20 mouse cellular contexts compared by ENCODE assay signal in genomic region chr5:112501384-112501783, GRCm38 (mm10). TPM values are rescaled to one million over a fixed set of nuclear protein-coding genes. Genes with fewer than 3 reads are reported as not detected.
A peak's percentile ranks its signal among the peaks of the same experiment; 100 is the strongest.
DNase-seq lines count a peak whose midpoint lies in the region; ATAC-seq and TF ChIP-seq lines count a peak whose summit lies in the region.
"Had no signal": no experiment of that assay in that cellular context is flagged by ENCODE, and none has a peak within 500 bp of the region (broad histone marks: within the 10 kb centered on the region; RNA-seq: fewer than 3 reads in every experiment).

No protein-coding gene starts in this region.

- 36% methylated on average over 2 of the region's 2 CpGs for WGBS in kidney, adult 2 months
- 64% methylated on average over 2 of the region's 2 CpGs for whole genome bisulfite sequencing in kidney, embryonic 14.5 days
- 21% methylated on average over 2 of the region's 2 CpGs for WGBS in forebrain, embryonic 16.5 days
- 34% methylated on average over 2 of the region's 2 CpGs for WGBS in midbrain, embryonic 14.5 days
- 67% methylated on average over 2 of the region's 2 CpGs for WGBS in heart, embryonic 10.5 days

- peak; percentile 26 for DNase-seq in kidney, adult 2 months
- DNase-seq in cerebellum, adult 9-11 months, result peak; percentile 73
- DNase-seq in midbrain, embryonic 14.5 days, result no peak
- no peak for DNase-seq in gastrocnemius, postnatal 4 days (ENCODE audit: low spot score in 2 of 2)
- DNase-seq in embryo, embryonic 9.5 days (ENCODE audit: extremely low spot score), result no peak
- DNase-seq in heart, embryonic 10.5 days (ENCODE audit: low spot score), result no peak
- DNase-seq: kidney, postnatal 4 days; lung, adult 2 months; thymus, postnatal 14 days had no signal

- no peak overlapping the region for H3K27ac ChIP-seq in kidney, adult 2 months (ENCODE audit: insufficient read depth, low read depth, low read length)
- H3K27ac ChIP-seq in kidney, embryonic 14.5 days (ENCODE audit: low read depth, low read length), result no peak overlapping the region
- H3K27ac ChIP-seq in forebrain, embryonic 16.5 days (ENCODE audit: low read length), result peak overlapping the region; percentile 52
- H3K27ac ChIP-seq in midbrain, embryonic 14.5 days (replicated peaks; ENCODE audit: low read depth, low read length), result peak overlapping the region; percentile 79
- no peak overlapping the region for H3K27ac ChIP-seq in heart, embryonic 10.5 days
- H3K27ac ChIP-seq: heart, embryonic 13.5 days; limb, embryonic 13.5 days had no signal

- H3K4me2 ChIP-seq in kidney, embryonic 14.5 days (replicated peaks; ENCODE audit: low read depth, low read length), result no peak overlapping the region
- H3K4me2 ChIP-seq in forebrain, embryonic 16.5 days (ENCODE audit: low read length), result no peak overlapping the region
- H3K4me2 ChIP-seq in midbrain, embryonic 14.5 days (ENCODE audit: low read length), result no peak overlapping the region
- H3K4me2 ChIP-seq: heart, embryonic 13.5 days; limb, embryonic 13.5 days had no signal

- no peak for TF ChIP-seq POLR2A in kidney, adult 2 months (IDR thresholded peaks at IDR 0.05; ENCODE audit: low read depth, low read length)

- H3K27me3 ChIP-seq in kidney, adult 2 months (replicated peaks; ENCODE audit: control insufficient read depth, insufficient read depth, low read length), result no peaks in the 10 kb centered on the region
- H3K27me3 ChIP-seq in kidney, embryonic 14.5 days (ENCODE audit: control insufficient read depth, insufficient read depth, low read length), result no peaks in the 10 kb centered on the region
- no peaks in the 10 kb centered on the region for H3K27me3 ChIP-seq in forebrain, embryonic 16.5 days (replicated peaks; ENCODE audit: control insufficient read depth, insufficient read depth, low read length)
- no peaks in the 10 kb centered on the region for H3K27me3 ChIP-seq in midbrain, embryonic 14.5 days (ENCODE audit: control insufficient read depth, insufficient read depth, low read length)
- H3K27me3 ChIP-seq in heart, embryonic 10.5 days (ENCODE audit: insufficient read depth, poor library complexity, severe bottlenecking), result peaks cover 16% of the 10 kb centered on the region
- H3K27me3 ChIP-seq: limb, embryonic 13.5 days had no signal

- H3K4me3 ChIP-seq in kidney, adult 2 months (ENCODE audit: insufficient read depth, low read depth, low read length), result no peak overlapping the region
- no peak overlapping the region for H3K4me3 ChIP-seq in kidney, embryonic 14.5 days (ENCODE audit: low read length)
- H3K4me3 ChIP-seq in forebrain, embryonic 16.5 days (replicated peaks; ENCODE audit: low read length), result no peak overlapping the region
- H3K4me3 ChIP-seq in midbrain, embryonic 14.5 days (replicated peaks; ENCODE audit: low read depth, low read length), result no peak overlapping the region
- H3K4me3 ChIP-seq in heart, embryonic 10.5 days, result no peak overlapping the region
- H3K4me3 ChIP-seq: heart, embryonic 13.5 days; limb, embryonic 13.5 days; megakaryocyte, embryonic 14.5 days had no signal

- no peak for TF ChIP-seq CTCF in kidney, adult 2 months (conservative IDR thresholded peaks at IDR 0.05; ENCODE audit: insufficient read depth, insufficient read length, low read depth, low read length)

- H3K4me1 ChIP-seq in kidney, adult 2 months (ENCODE audit: control insufficient read depth, insufficient read depth, low read length), result no peaks in the 10 kb centered on the region
- H3K4me1 ChIP-seq in kidney, embryonic 14.5 days (ENCODE audit: control insufficient read depth, insufficient read depth, low read length), result peaks cover 5% of the 10 kb centered on the region; the same call in 1 of the 2 replicates
- peaks cover 35% of the 10 kb centered on the region for H3K4me1 ChIP-seq in forebrain, embryonic 16.5 days (replicated peaks; ENCODE audit: control insufficient read depth, insufficient read depth, low read length)
- H3K4me1 ChIP-seq in midbrain, embryonic 14.5 days (ENCODE audit: control insufficient read depth, insufficient read depth, low read length), result peaks cover 36% of the 10 kb centered on the region
- H3K4me1 ChIP-seq in heart, embryonic 10.5 days, result peaks cover 18% of the 10 kb centered on the region

- H3K9me3 ChIP-seq in kidney, embryonic 14.5 days (ENCODE audit: control insufficient read depth, low read length), result peaks cover 10% of the 10 kb centered on the region
- H3K9me3 ChIP-seq in forebrain, embryonic 16.5 days (ENCODE audit: control insufficient read depth, low read length), result no peaks in the 10 kb centered on the region
- H3K9me3 ChIP-seq in midbrain, embryonic 14.5 days (ENCODE audit: control insufficient read depth, low read length), result no peaks in the 10 kb centered on the region
- H3K9me3 ChIP-seq in heart, embryonic 10.5 days, result 0 out of 2 replicates have a peak, but pooled peaks cover 3% of the 10 kb centered on the region
- H3K9me3 ChIP-seq: limb, embryonic 13.5 days had no signal

- H3K9ac ChIP-seq in kidney, embryonic 14.5 days (ENCODE audit: low read depth, low read length), result no peak overlapping the region
- H3K9ac ChIP-seq in forebrain, embryonic 16.5 days (replicated peaks; ENCODE audit: low read depth, low read length), result peak overlapping the region; percentile 23; the same call in 1 of the 2 replicates
- H3K9ac ChIP-seq in midbrain, embryonic 14.5 days (replicated peaks; ENCODE audit: low read length), result no peak overlapping the region
- H3K9ac ChIP-seq: heart, embryonic 13.5 days; limb, embryonic 13.5 days had no signal

- no peaks in the 10 kb centered on the region for H3K36me3 ChIP-seq in kidney, adult 2 months (ENCODE audit: control insufficient read depth, insufficient read depth, low read length)
- no peaks in the 10 kb centered on the region for H3K36me3 ChIP-seq in kidney, embryonic 14.5 days (ENCODE audit: control insufficient read depth, insufficient read depth, low read length)
- no peaks in the 10 kb centered on the region for H3K36me3 ChIP-seq in forebrain, embryonic 16.5 days (ENCODE audit: control insufficient read depth, insufficient read depth)
- H3K36me3 ChIP-seq in midbrain, embryonic 14.5 days (ENCODE audit: control insufficient read depth, insufficient read depth, low read length), result no peaks in the 10 kb centered on the region
- no peaks in the 10 kb centered on the region for H3K36me3 ChIP-seq in heart, embryonic 10.5 days
- H3K36me3 ChIP-seq: heart, embryonic 13.5 days; limb, embryonic 13.5 days had no signal

- ATAC-seq in kidney, embryonic 14.5 days (ENCODE audit: low FRiP score, low TSS enrichment), result no peak
- ATAC-seq in forebrain, embryonic 16.5 days, result peak; percentile 36; the same call in 1 of the 2 replicates
- ATAC-seq in midbrain, embryonic 14.5 days (ENCODE audit: low FRiP score, low TSS enrichment), result no peak

RNA-seq across cellular contexts. Expression of gene Gm6588, which starts 52.2 kb away (rescaled TPM):
- polyA plus RNA-seq in kidney, adult 2 months (2012; rRNA removed), result not detected in 2 replicates
- polyA plus RNA-seq in kidney, embryonic 14.5 days (2014; fragmentation: Nextera tagmentation; extraction: Ambion mirVana), result not detected in 2 replicates
- 0.43 and 1.3 TPM in 2 replicates for polyA plus RNA-seq in forebrain, embryonic 16.5 days (2015; fragmentation: Nextera tagmentation; extraction: Ambion mirVana)
- 0.26 and 0.61 TPM in 2 replicates for polyA plus RNA-seq in midbrain, embryonic 14.5 days (2014; fragmentation: Nextera tagmentation; extraction: Ambion mirVana)
- not detected for total RNA-seq in gastrocnemius, postnatal 4 days (2021)
- polyA plus RNA-seq in heart, embryonic 10.5 days (2016; fragmentation: Nextera tagmentation; extraction: Ambion mirVana), result 0.11 TPM in 1 of 2 replicates, not detected in the other
- total RNA-seq: gastrocnemius, adult 18-20 months; MEL; neutrophil, adult 5-6 weeks had no signal
- polyA plus RNA-seq: C2C12; embryonic facial prominence, embryonic 14.5 days; heart, embryonic 13.5 days; intestine, embryonic 14.5 days; lung, adult 2 months had no signal

Comparison
In these comparisons a context has a peak if more than half of its experiments do, and no peak if none do; other contexts are left out.
1. DNase-seq: peak in kidney, adult 2 months (single experiment) and cerebellum, adult 9-11 months (single experiment); none in midbrain, embryonic 14.5 days (single experiment), gastrocnemius, postnatal 4 days (0 of 2), embryo, embryonic 9.5 days (single experiment) and heart, embryonic 10.5 days (single experiment).
2. H3K27ac ChIP-seq: peak in forebrain, embryonic 16.5 days (single experiment) and midbrain, embryonic 14.5 days (single experiment); none in kidney, adult 2 months (single experiment), kidney, embryonic 14.5 days (single experiment) and heart, embryonic 10.5 days (single experiment).